Mouse (Mus musculus) stomach, postnatal 0 days (tissue): ENCODE measurements around the gene Kndc1. TPM values are rescaled to one million over a fixed set of nuclear protein-coding genes. Genes with fewer than 3 reads are reported as not detected.

Experiments used
- ATAC-seq: fragments of 200-750 bp; cut with Nextera tagmentation; 2 replicates; pipeline ENCODE4 v1.8.0; 2017; ENCODE audit not compliant: low FRiP score, low TSS enrichment
- DNase-seq: peaks from one replicate; pipeline ENCODE4 v3.0.0-alpha.2; 2016; ENCODE audit warnings: low spot score
- H3K27ac ChIP-seq: fragments of 300-500 bp; sonication (generic); replicated peaks from 2 replicates; pipeline ENCODE4 v1.5.1; 2014; ENCODE audit warnings: mild to moderate bottlenecking, control low read depth
- H3K27me3 ChIP-seq: fragments of 300-500 bp; sonication (generic); 2 replicates; pipeline ENCODE4 v1.6.1; 2014; ENCODE audit warnings: low read length; ENCODE audit not compliant: control insufficient read depth, insufficient read depth
- H3K36me3 ChIP-seq: fragments of 300-500 bp; sonication (generic); 2 replicates; pipeline ENCODE4 v1.6.1; 2014; ENCODE audit warnings: low read length, mixed read lengths; ENCODE audit not compliant: control insufficient read depth, insufficient read depth
- H3K4me1 ChIP-seq: fragments of 300-500 bp; sonication (generic); replicated peaks from 2 replicates; pipeline ENCODE4 v1.6.1; 2014; ENCODE audit warnings: antibody characterized with exemption; ENCODE audit not compliant: control insufficient read depth, insufficient read depth
- H3K4me2 ChIP-seq: fragments of 300-500 bp; sonication (generic); replicated peaks from 2 replicates; pipeline ENCODE4 v1.6.1; 2014; ENCODE audit warnings: low read depth, mild to moderate bottlenecking, control low read depth, moderate library complexity
- H3K4me3 ChIP-seq: fragments of 300-500 bp; sonication (generic); 2 replicates; pipeline ENCODE4 v1.5.1; 2014; ENCODE audit warnings: low read depth, low read length, control low read depth
- H3K9ac ChIP-seq: fragments of 300-500 bp; sonication (generic); 2 replicates; pipeline ENCODE4 v1.6.1; 2014; ENCODE audit warnings: mild to moderate bottlenecking, low read length, control low read depth, mixed read lengths
- H3K9me3 ChIP-seq: fragments of 300-500 bp; sonication (generic); 2 replicates; pipeline ENCODE4 v1.6.1; 2016; ENCODE audit warnings: low read length; ENCODE audit not compliant: control insufficient read depth
- CTCF ChIP-seq: IDR thresholded peaks from 2 replicates; pipeline ENCODE4 v1.5.1; 2016; ENCODE audit warnings: antibody characterized with exemption, low read depth, mild to moderate bottlenecking, moderate library complexity
- EP300 ChIP-seq: optimal IDR thresholded peaks from 2 replicates; pipeline ENCODE3; 2016; ENCODE audit warnings: antibody characterized with exemption
- WGBS: fragments of 180-500 bp; shearing (Covaris S2); extraction: QIAGEN DNeasy Blood & Tissue Kit; methylation state at CpG from one replicate; pipeline ENCODE4 v1.1.7; 2014; 5-methylcytosine and 5-hydroxymethylcytosine counted together
- polyA plus RNA-seq: library from polyadenylated mRNA; unstranded; fragments of >200 nt; fragmentation: Nextera tagmentation; extraction: Ambion mirVana; gene quantifications from 2 replicates; pipeline ENCODE4 v1.2.1, GENCODE M21; 2015

The Kndc1 gene
- polyA plus RNA-seq, 1 experiment from 2014 or later: 0.05 TPM

GRCm38 (mm10) chr7:139956658-139957057, 62.2 kb downstream of the Kndc1 start:
- 88% methylated on average over 3 of the region's 3 CpGs for WGBS
- Histone ChIP-seq H3K27ac (no peak overlapping the region), H3K36me3 (no peaks in the 10 kb centered on the region)

GRCm38 (mm10) chr7:139957437-139957836, 62.9 kb downstream of the Kndc1 start:
- DNase-seq: no peak
- TF ChIP-seq CTCF: no peak
- TF ChIP-seq EP300: no peak
- Histone ChIP-seq H3K9ac (no peak overlapping the region), H3K4me2 (no peak overlapping the region), H3K4me1 (no peaks in the 10 kb centered on the region), H3K36me3 (no peaks in the 10 kb centered on the region), H3K27me3 (no peaks in the 10 kb centered on the region), H3K27ac (no peak overlapping the region), H3K4me3 (no peak overlapping the region), H3K9me3 (no peaks in the 10 kb centered on the region)
- no peak for ATAC-seq
- WGBS: 55% methylated on average over 11 of the region's 11 CpGs

More at GRCm38 (mm10) chr7:139956658-139957057, 62.2 kb downstream of the Kndc1 start:
- Histone ChIP-seq H3K9me3 (no peaks in the 10 kb centered on the region), H3K9ac (no peak overlapping the region), H3K27me3 (no peaks in the 10 kb centered on the region), H3K4me2 (no peak overlapping the region), H3K4me3 (no peak overlapping the region), H3K4me1 (no peaks in the 10 kb centered on the region)
- DNase-seq: no peak
- TF ChIP-seq EP300 (no peak), CTCF (no peak)
- no peak for ATAC-seq

GRCm38 (mm10) chr7:139957958-139958357, 63.5 kb downstream of the Kndc1 start:
- Histone ChIP-seq H3K27ac (no peak overlapping the region), H3K36me3 (no peaks in the 10 kb centered on the region), H3K27me3 (no peaks in the 10 kb centered on the region), H3K4me2 (no peak overlapping the region), H3K9ac (0 out of 2 replicates have a peak overlapping the region, but pooled peaks have one; percentile 4), H3K9me3 (no peaks in the 10 kb centered on the region), H3K4me1 (no peaks in the 10 kb centered on the region), H3K4me3 (no peak overlapping the region)
- TF ChIP-seq CTCF (no peak), EP300 (no peak)
- ATAC-seq (no peak), DNase-seq (no peak)
- 12% methylated on average over 11 of the region's 11 CpGs for WGBS

- no peak overlapping the region for H3K9ac ChIP-seq
- no peaks in the 10 kb centered on the region for H3K9me3 ChIP-seq
- no peaks in the 10 kb centered on the region for H3K36me3 ChIP-seq
- no peaks in the 10 kb centered on the region for H3K4me1 ChIP-seq
- H3K27me3 ChIP-seq: no peaks in the 10 kb centered on the region
- TF ChIP-seq CTCF: no peak
- no peak for TF ChIP-seq EP300
- ATAC-seq: no peak
- no peak overlapping the region for H3K27ac ChIP-seq
- no peak overlapping the region for H3K4me3 ChIP-seq
- DNase-seq: no peak
- WGBS: 82% methylated on average over 10 of the region's 10 CpGs
- no peak overlapping the region for H3K4me2 ChIP-seq
These were observed 66.6 kb downstream of the Kndc1 start for GRCm38 (mm10) chr7:139961141-139961540.

GRCm38 (mm10) chr7:139963814-139964213, 69.3 kb downstream of the Kndc1 start:
- Histone ChIP-seq H3K36me3 (no peaks in the 10 kb centered on the region), H3K27me3 (no peaks in the 10 kb centered on the region), H3K4me3 (no peak overlapping the region), H3K27ac (no peak overlapping the region), H3K4me2 (no peak overlapping the region), H3K4me1 (no peaks in the 10 kb centered on the region), H3K9ac (no peak overlapping the region), H3K9me3 (no peaks in the 10 kb centered on the region)
- 39% methylated on average over 4 of the region's 4 CpGs for WGBS
- no peak for DNase-seq
- ATAC-seq: no peak
- no peak for TF ChIP-seq CTCF
- no peak for TF ChIP-seq EP300

GRCm38 (mm10) chr7:139967175-139967574, 72.7 kb downstream of the Kndc1 start:
- Histone ChIP-seq H3K9ac (no peak overlapping the region), H3K27me3 (no peaks in the 10 kb centered on the region), H3K36me3 (no peaks in the 10 kb centered on the region), H3K4me2 (no peak overlapping the region), H3K27ac (no peak overlapping the region), H3K4me3 (no peak overlapping the region), H3K4me1 (no peaks in the 10 kb centered on the region), H3K9me3 (no peaks in the 10 kb centered on the region)
- WGBS: 35% methylated on average over 4 of the region's 4 CpGs
- no peak for DNase-seq
- no peak for ATAC-seq
- TF ChIP-seq EP300 (no peak), CTCF (no peak)
